Mouse (Mus musculus): Measurements from ENCODE around the gene Pias3.
"Not testable (repeated sequence)": the region's sequence is repeated elsewhere in the genome, so short reads cannot be mapped to it uniquely, and the experiment has no call there.

Gene Pias3

GRCm38 (mm10) chr3:96686057-96686456, 10.1 kb upstream of the Pias3 start:
- not testable (repeated sequence) for DNase-seq

GRCm38 (mm10) chr3:96688854-96689253, 7.3 kb upstream of the Pias3 start:
- no peak for DNase-seq

DNA sequence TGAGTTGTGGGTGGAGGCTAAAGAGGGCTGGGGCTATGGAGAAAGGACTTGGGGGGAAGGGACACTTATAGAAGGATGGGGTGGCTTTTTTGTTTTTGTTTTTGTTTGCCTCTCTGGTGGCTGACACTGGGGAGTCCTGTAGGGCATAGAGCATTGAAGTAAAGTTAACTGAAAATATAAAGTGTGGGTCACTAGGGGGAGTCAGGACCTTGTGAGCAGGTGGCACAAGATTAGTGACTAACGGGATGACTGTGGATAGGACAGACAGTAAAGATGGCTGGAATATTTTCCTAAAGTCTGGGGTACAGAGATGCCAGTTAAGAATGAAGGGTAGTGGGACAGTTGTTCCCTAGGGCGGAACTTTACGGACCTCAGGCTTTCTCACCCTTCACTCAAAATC, 5.9 kb upstream of the Pias3 start:
- no peak for DNase-seq

DNA sequence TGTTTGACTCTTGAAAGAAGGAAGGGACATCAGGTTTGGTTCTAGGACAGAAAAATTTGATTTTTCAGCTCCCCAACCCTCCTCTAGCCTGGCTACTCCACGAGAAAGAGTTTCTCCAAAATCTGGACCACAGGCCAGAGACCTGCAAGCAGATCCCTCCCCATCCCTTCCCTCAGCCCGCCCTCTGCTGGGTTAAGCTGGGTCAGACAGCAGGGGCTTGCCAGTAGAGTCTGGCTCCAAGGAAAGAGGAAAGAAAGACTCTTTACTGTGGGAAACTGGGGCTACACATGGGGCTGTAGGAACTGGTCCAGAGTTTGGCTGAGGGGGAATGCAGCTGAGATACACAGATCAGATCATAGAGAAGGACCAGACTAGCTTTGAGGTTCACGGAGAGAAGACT, 3.7 kb upstream of the Pias3 start:
- DNase-seq, result no peak

- DNase-seq, result no peak
Observed at GRCm38 (mm10) chr3:96693579-96693978, 2.6 kb upstream of the Pias3 start.

DNA sequence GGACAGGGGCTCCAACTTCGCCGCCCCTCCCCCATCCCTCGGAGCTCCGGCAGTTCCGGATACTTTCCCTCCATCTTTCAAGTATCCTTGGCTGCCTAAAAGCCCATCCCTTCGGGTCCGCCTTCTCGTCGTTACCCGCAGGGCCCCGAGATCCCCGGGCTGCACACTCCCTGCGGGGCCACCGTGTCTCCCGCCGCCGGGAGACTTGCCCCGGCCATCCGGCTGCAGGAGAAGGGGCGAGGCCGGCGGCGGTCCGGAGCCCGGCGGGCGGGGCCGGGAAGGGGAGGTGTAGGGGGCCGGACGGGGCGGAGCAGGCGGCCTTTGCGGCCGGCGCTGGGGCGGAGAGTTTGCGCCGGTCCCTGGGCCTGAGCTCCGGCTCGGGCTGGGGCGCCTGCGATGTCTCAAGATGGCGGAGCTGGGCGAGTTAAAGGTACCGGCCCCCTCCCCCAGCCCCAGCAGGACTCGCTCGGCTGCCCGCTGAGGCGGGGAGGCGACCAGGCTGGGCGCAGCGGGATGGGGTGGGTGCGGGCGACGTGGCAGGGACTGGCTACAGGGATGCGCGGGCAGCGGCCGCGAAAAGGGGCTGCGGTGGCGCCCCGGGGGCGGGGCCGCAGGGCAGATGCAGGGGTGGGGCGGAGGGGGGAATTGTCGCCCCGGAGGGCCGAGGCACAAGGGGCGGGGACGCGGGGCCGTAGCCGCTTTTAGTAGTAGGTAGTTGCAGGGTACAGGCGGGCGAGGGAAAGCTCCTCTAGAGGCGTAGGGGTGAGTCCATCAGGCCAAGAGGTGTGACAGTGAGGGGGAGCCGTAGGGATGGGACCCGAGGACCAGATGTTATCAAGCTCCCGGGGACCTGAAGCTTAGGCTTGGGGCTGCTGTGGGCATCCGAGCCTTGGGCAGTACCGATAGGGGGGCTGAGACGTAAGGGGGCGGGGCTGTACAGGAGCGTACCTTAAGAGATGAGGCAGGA, 865 bp downstream of the Pias3 start:
- DNase-seq, result peak; percentile 88 to 90

GRCm38 (mm10) chr3:96698993-96699690, 3.0 kb downstream of the Pias3 start:
- no peak for DNase-seq

- DNase-seq, result peak; percentile 50 to 57
Observed at GRCm38 (mm10) chr3:96700376-96700775, 4.2 kb downstream of the Pias3 start.

DNA sequence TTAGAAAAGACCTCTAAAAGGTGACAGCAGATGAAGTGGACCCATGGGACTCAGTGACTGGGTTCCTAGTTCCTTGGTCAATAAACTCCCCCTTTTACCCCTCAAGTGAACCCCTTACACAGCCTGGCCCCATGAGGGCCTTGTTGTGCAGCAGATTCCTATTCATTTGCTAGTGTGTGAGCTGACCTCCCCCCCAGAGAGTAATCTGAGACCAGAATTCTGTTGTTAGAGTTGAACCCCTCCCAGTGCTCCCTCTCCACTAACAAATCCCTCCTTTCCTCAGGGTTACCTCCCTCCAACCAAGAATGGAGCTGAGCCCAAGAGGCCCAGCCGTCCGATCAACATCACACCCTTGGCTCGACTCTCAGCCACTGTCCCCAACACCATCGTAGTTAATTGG, 4.8 kb downstream of the Pias3 start:
- no peak for DNase-seq

DNA sequence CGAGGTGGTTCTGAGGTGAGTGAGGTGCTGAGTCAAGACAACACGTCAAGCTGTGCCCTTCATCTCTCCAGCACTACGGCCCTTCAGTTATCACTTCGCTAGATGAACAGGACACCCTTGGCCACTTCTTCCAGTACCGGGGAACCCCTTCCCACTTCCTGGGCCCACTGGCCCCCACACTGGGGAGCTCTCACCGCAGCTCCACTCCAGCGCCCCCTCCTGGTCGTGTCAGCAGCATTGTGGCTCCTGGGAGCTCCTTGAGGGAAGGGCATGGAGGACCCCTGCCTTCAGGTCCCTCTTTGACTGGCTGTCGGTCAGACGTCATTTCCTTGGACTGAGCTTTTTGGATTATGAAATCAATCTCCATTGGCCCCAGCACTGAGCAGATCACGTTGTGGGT, 8.6 kb downstream of the Pias3 start:
- peak; percentile 56 to 57 for DNase-seq

DNA sequence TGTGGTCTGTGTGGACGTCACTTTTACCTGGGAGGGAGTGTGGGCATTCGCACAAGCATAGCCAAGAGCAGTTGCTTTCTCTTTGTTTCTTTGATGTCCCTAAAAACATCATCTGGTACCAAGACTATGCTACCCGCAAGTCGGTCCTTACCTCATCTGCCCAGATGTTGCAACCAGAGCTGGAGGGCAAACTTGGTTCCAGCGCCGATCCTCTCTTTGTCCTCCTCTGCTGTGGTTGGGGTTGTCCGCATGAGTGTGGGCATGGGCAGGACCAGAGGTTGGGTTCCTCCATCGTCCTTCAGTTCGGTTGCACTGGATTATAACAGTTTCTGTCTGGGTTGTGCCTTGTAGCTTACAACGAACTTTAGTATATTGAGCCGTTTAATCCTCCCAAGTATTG, 10.0 kb downstream of the Pias3 start:
- DNase-seq, result no peak

GRCm38 (mm10) chr3:96706984-96707383, 10.8 kb downstream of the Pias3 start:
- no peak for DNase-seq

- peak; percentile 80 to 86 for DNase-seq
Observed at GRCm38 (mm10) chr3:96707903-96708683, 11.9 kb downstream of the Pias3 start, which contains the start of gene Nudt17. TSS of gene Nudt17 (minus strand) at chr3:96708562.

DNA sequence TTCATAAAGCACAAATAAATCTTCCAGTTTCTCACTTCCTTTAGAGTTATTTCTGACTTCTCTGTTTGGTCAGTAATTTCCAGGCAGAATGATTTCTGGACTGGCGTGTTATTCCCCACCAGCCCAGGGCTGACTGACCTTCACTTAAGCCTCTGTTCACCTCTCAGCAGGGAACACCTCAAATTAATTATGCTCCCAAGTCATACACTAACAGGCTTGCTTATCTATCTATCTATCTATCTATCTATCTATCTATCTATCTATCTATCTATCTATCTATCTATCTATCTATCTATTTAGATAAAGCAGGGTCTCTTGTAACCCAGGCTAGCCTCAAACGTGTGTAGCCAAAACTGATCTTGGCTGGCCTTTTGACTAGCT, 12.5 kb downstream of the Pias3 start:
- no peak for DNase-seq

- DNase-seq, result no peak
Observed at GRCm38 (mm10) chr3:96714286-96714685, 18.1 kb downstream of the Pias3 start.

DNA sequence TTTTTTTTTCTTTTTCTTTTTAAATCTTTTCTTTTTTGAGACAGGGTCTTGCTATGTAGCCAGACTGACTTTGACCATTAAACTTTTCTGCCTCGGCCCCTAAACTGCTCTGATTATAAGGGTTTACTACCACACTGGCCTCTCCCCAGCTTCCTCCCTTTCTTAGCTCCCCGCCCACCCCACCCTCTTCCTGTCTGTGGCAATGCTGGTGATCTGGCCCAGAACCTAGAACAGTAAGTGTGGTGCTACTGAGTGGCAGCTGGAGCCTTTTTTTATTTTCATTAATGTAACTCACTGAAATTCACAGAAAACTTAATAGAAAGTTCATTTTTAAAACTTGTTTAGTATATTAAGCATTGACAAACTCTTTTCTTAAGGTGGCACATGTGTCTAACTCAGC, 19.7 kb downstream of the Pias3 start:
- DNase-seq, result no peak

DNA sequence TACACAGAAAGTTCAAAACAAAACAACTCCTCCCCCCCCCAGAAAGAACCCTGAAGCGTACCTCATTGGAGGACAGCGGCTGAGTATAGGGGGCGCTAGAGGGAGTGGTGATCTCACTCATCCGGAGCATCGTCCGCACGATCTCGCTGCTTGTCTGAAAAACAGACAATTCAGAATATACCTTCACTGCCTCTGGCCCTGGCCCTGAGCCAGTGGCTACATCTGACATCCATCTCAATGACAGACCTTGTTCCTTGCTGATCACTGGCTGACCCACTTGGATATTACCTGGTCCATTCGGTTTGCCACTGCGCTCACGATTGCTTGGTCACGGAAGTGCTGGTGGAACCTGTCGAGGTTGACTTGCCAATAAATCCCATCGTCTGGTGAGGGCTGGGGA, 23.0 kb downstream of the Pias3 start:
- DNase-seq, result peak; percentile 30 to 31

DNA sequence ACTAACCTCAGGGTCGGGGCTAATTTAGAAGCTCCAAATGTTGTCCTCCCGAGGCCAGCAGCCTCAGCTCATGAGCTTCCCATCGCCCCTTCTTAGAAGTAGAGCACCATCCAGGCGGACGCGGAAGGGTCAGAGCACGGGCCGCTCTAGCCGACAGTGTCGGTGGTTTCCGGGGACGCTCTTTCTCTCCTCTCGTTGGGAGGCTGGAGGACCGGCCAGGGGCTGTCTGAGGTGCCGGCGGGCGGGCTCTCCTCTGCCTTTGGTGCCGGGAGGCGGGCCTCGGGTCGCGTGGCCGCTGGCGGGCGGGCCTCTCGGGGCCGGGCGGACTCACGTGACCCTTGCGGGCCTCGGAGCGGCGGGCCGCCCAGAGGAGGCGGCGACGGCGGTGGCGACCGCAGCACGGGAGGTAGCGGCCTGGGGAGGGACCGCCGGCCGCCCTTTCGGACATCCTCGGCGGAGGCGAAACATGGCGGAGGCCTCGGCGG, 31.2 kb downstream of the Pias3 start, which contains the start of the genes Polr3c and Rnf115:
Gene Polr3c (minus strand): TSS at position 286 of the 485 bp plus-strand sequence.
Gene Rnf115 (plus strand): TSS at position 322 of the 485 bp plus-strand sequence.
- DNase-seq, result peak; percentile 94

DNA sequence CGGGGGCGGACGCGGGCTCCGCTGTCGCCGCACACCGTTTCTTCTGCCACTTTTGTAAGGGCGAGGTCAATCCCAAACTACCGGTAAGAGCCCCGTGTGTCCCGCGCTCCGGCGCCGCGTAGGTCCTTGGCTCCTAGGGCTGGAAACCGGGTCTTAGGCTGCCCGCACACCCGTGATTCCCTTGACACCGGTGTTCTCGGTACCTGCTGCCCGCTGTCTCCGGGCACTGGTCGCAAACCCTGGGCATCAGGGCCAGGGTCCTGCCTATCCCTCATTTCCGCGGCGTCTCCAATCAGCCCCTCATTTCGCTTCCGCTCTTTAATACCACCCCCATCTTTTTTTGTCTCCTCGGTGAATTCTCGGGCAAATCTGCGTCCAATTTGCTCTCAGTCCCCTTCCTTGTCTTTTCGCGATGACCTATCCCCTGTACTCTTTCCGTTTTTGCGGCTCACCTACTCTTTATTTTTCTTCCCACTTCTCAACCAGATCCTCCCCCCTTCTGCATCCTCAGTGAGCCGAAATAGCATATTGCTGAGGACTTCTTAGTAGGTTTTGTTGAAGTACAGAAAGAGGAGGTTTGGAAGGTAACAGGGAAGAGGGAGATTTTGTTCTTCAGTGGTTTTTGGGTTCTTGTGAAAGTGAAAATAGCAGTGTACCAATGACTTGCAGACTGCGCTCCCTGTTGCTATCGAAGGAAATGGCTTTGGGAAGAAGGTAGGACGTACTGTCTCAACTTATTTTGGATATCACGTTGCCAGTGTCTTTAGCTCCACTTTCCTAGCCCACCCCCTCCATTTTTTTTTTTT, 31.8 kb downstream of the Pias3 start:
- DNase-seq, result no peak

GRCm38 (mm10) chr3:96728634-96729402, 32.6 kb downstream of the Pias3 start:
- DNase-seq, result no peak

GRCm38 (mm10) chr3:96729403-96729784, 33.2 kb downstream of the Pias3 start:
- DNase-seq, result no peak

Measured in B cell, adult 2 months (primary cell).